Mouse (Mus musculus): ENCODE measurements around the gene Glo1. TPM values are rescaled to one million over a fixed set of nuclear protein-coding genes. Genes with fewer than 3 reads are reported as not detected.
A peak's percentile ranks its signal among the peaks of the same experiment; 100 is the strongest.

Gene Glo1
- polyA plus RNA-seq, 1 experiment, result 181 TPM

DNA sequence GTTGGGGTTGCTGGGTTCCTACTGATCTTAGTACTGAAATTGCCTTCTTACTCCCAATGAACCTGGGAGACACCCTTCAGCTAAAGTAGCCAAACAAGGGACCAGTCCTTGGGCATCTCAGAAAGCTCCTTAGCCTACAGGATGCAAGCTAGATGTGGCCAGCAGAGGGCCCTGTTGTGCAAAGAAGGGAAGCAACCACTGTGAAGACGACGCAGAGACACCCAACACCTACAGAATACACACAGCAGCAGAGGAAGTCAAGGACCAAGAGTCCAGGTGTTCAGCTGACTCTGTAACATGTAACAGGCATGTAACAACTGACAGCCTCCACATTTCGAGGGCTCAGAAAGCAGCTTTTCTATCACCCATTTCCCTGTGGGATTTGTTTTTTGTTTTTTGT is 67.1 kb downstream of the Glo1 start:
- Histone ChIP-seq H3K4me2 (ENCODE audit: low read depth) (no peak overlapping the region), H3K79me2 (ENCODE audit: control insufficient read depth, insufficient read depth) (no peaks in the 10 kb centered on the region), H3K36me3 (ENCODE audit: control insufficient read depth, insufficient read depth) (no peaks in the 10 kb centered on the region), H3K4me3 (no peak overlapping the region), H3K27me3 (ENCODE audit: control insufficient read depth, insufficient read depth, insufficient read length) (no peaks in the 10 kb centered on the region), H3ac (ENCODE audit: control insufficient read depth, insufficient read length) (no peak overlapping the region)
- no peak for TF ChIP-seq MYOD1 (IDR thresholded peaks at IDR 0.05; ENCODE audit: control insufficient read depth in 1 of 3, insufficient read length in 2 of 3, low read depth in 2 of 3)
- TF ChIP-seq POLR2AphosphoS2 (IDR thresholded peaks at IDR 0.05; ENCODE audit: insufficient read length, low read depth), result no peak
- no peak for TF ChIP-seq TCF12 (IDR thresholded peaks at IDR 0.05; ENCODE audit: insufficient read depth, poor library complexity, severe bottlenecking)
- no peak for TF ChIP-seq E2F4 (IDR thresholded peaks at IDR 0.05; ENCODE audit: insufficient read depth)
- no peak for TF ChIP-seq SRF (IDR thresholded peaks at IDR 0.05; ENCODE audit: control insufficient read depth, insufficient read length, low read depth)
- no peak for TF ChIP-seq MYOG (IDR thresholded peaks at IDR 0.05; ENCODE audit: control insufficient read depth in 1 of 3, insufficient read depth in 1 of 3, insufficient read length in 2 of 3, low read depth in 2 of 3)
- no peak for TF ChIP-seq TCF3 (IDR thresholded peaks at IDR 0.05; ENCODE audit: insufficient read length, low read depth)
- no peak for TF ChIP-seq POLR2A (IDR thresholded peaks at IDR 0.05; ENCODE audit: insufficient read length, low read depth)
- TF ChIP-seq REST (IDR thresholded peaks at IDR 0.05; ENCODE audit: insufficient read depth, insufficient read length), result no peak
- no peak for TF ChIP-seq MAX (IDR thresholded peaks at IDR 0.05; ENCODE audit: low read depth)
- TF ChIP-seq USF1 (IDR thresholded peaks at IDR 0.05; ENCODE audit: low read depth), result no peak
- TF ChIP-seq CEBPB (IDR thresholded peaks at IDR 0.05; ENCODE audit: insufficient read depth, poor library complexity, severe bottlenecking), result no peak

DNA sequence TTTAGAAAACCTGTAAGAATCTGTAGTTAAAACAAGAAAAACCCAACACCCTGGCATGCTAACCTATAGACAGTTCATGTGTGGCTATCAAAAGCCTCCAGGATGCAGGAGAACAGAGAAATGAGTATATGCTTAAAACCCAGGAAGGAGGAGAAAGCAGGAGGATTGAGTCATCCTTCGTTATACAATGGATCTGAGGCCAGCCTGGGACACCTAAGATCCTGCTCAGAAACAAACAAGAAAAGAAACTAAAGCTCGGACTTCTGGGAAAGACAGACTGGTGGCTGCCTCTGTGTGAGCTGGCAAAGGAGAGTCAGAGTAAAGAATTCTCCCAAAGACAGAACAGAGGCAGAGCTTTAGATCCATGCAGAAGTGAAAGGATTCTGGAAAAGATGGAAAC is 68.0 kb downstream of the Glo1 start:
- Histone ChIP-seq H3ac (ENCODE audit: control insufficient read depth, insufficient read length) (no peak overlapping the region), H3K36me3 (ENCODE audit: control insufficient read depth, insufficient read depth) (no peaks in the 10 kb centered on the region), H3K4me2 (ENCODE audit: low read depth) (no peak overlapping the region), H3K4me3 (no peak overlapping the region), H3K79me2 (ENCODE audit: control insufficient read depth, insufficient read depth) (no peaks in the 10 kb centered on the region), H3K27me3 (ENCODE audit: control insufficient read depth, insufficient read depth, insufficient read length) (no peaks in the 10 kb centered on the region)
- TF ChIP-seq TCF3 (IDR thresholded peaks at IDR 0.05; ENCODE audit: insufficient read length, low read depth) (no peak), CEBPB (IDR thresholded peaks at IDR 0.05; ENCODE audit: insufficient read depth, poor library complexity, severe bottlenecking) (no peak)

DNA sequence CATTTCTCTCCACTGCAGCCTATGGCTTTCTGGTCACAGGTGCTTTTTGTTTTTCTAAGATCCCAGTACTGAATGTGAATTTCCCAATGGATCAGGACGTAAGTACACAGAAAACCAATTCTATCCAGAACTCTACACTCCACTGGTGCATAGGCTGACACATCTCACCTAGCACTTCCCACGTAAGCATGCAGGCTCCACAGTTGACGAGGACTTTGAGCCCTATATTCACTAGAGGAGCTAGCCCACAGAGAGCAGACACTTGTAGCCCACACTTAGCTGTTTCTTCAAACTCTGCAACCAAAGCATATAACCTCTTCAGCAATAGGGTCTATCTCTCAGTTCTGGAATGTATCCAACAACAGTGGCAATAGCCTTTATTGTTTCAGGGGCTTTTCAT is 70.2 kb downstream of the Glo1 start:
- no peaks in the 10 kb centered on the region for H3K36me3 ChIP-seq (ENCODE audit: control insufficient read depth, insufficient read depth)

DNA sequence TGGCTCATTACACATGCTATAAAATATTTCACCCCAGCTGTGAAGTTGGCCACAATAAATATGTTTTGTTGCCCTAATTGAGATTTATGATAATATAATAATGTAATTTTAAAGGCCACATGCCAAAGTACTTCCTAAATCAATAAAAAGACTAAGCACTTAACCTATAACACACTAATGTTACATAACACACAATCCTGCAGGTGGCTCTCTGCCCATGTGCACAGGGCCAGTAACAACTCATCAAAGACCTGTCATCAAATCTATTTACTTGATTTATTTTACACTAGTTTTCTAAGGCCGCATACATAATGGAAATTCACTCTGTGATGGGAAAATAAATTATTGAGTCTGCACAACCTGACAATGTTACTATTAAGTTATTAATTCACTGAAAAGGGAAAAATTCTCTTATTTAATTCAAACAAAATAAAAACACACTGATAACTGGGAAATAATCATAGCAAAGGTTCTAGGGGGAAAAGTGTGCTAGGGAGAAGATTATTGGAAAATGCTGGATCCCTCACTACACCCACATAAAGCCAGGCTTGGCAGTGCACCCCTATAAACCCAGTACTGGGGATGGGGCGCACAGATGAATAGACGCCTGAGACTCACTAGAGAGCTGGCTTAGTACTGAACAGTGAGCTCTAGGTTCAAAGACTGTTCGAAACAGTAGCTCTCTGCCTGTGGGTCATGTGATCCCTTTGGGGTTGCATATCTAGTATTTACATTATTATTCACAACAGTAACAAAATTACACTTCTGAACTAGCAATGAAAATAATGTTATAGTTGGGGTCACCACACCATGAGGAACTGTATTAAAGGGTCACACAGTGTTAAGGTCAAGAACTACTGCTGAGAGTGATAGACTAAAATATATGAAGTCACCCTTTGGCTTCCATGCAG is 73.4 kb downstream of the Glo1 start:
- H3K4me2 ChIP-seq (ENCODE audit: low read depth), result no peak overlapping the region
- TF ChIP-seq POLR2AphosphoS2 (IDR thresholded peaks at IDR 0.05; ENCODE audit: insufficient read length, low read depth) (no peak), E2F4 (IDR thresholded peaks at IDR 0.05; ENCODE audit: insufficient read depth) (no peak), MYOD1 (IDR thresholded peaks at IDR 0.05; ENCODE audit: control insufficient read depth in 1 of 3, insufficient read length in 2 of 3, low read depth in 2 of 3) (no peak), USF1 (IDR thresholded peaks at IDR 0.05; ENCODE audit: low read depth) (peak; percentile 60), TCF12 (IDR thresholded peaks at IDR 0.05; ENCODE audit: insufficient read depth, poor library complexity, severe bottlenecking) (no peak), SRF (IDR thresholded peaks at IDR 0.05; ENCODE audit: control insufficient read depth, insufficient read length, low read depth) (no peak), MAX (IDR thresholded peaks at IDR 0.05; ENCODE audit: low read depth) (no peak), REST (IDR thresholded peaks at IDR 0.05; ENCODE audit: insufficient read depth, insufficient read length) (no peak), POLR2A (IDR thresholded peaks at IDR 0.05; ENCODE audit: insufficient read length, low read depth) (no peak), TCF3 (IDR thresholded peaks at IDR 0.05; ENCODE audit: insufficient read length, low read depth) (no peak), CEBPB (IDR thresholded peaks at IDR 0.05; ENCODE audit: insufficient read depth, poor library complexity, severe bottlenecking) (0 out of 2 replicates have a peak, but pooled peaks have one; percentile 23), MYOG (IDR thresholded peaks at IDR 0.05; ENCODE audit: control insufficient read depth in 1 of 3, insufficient read depth in 1 of 3, insufficient read length in 2 of 3, low read depth in 2 of 3) (no peak)
- H3K27me3 ChIP-seq (ENCODE audit: control insufficient read depth, insufficient read depth, insufficient read length), result no peaks in the 10 kb centered on the region
- H3K4me3 ChIP-seq, result no peak overlapping the region
- no peaks in the 10 kb centered on the region for H3K79me2 ChIP-seq (ENCODE audit: control insufficient read depth, insufficient read depth)
- no peak overlapping the region for H3ac ChIP-seq (ENCODE audit: control insufficient read depth, insufficient read length)
- no peaks in the 10 kb centered on the region for H3K36me3 ChIP-seq (ENCODE audit: control insufficient read depth, insufficient read depth)

More for the DNA sequence above, 70.2 kb downstream of the Glo1 start:
- Histone ChIP-seq H3K4me2 (ENCODE audit: low read depth) (no peak overlapping the region), H3K79me2 (ENCODE audit: control insufficient read depth, insufficient read depth) (no peaks in the 10 kb centered on the region), H3K27me3 (ENCODE audit: control insufficient read depth, insufficient read depth, insufficient read length) (no peaks in the 10 kb centered on the region), H3K4me3 (no peak overlapping the region), H3ac (ENCODE audit: control insufficient read depth, insufficient read length) (no peak overlapping the region)
- TF ChIP-seq MYOD1 (IDR thresholded peaks at IDR 0.05; ENCODE audit: control insufficient read depth in 1 of 3, insufficient read length in 2 of 3, low read depth in 2 of 3), result no peak
- no peak for TF ChIP-seq TCF3 (IDR thresholded peaks at IDR 0.05; ENCODE audit: insufficient read length, low read depth)
- TF ChIP-seq MAX (IDR thresholded peaks at IDR 0.05; ENCODE audit: low read depth), result no peak
- TF ChIP-seq SRF (IDR thresholded peaks at IDR 0.05; ENCODE audit: control insufficient read depth, insufficient read length, low read depth), result no peak
- TF ChIP-seq USF1 (IDR thresholded peaks at IDR 0.05; ENCODE audit: low read depth), result no peak
- TF ChIP-seq CEBPB (IDR thresholded peaks at IDR 0.05; ENCODE audit: insufficient read depth, poor library complexity, severe bottlenecking), result no peak
- no peak for TF ChIP-seq E2F4 (IDR thresholded peaks at IDR 0.05; ENCODE audit: insufficient read depth)

DNA sequence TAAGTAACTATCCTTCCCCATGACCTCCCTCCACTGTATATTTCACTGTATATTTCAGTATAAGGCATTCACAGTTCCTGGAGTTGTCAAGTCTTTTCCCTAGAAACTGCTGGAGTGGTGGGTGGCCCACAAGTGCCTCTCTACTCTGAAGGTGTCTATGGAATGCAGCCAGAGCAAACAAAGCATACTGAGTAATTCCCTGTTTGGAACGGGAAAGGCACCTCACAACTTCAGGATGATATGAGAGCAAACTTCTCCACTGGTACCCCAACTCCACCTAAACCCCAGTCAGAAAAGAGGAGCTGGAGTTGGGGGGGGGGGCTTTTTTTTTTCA is 75.9 kb downstream of the Glo1 start:
- H3K4me2 ChIP-seq (ENCODE audit: low read depth), result no peak overlapping the region
- H3ac ChIP-seq (ENCODE audit: control insufficient read depth, insufficient read length), result no peak overlapping the region
- H3K36me3 ChIP-seq (ENCODE audit: control insufficient read depth, insufficient read depth), result no peaks in the 10 kb centered on the region
- no peaks in the 10 kb centered on the region for H3K27me3 ChIP-seq (ENCODE audit: control insufficient read depth, insufficient read depth, insufficient read length)
- TF ChIP-seq USF1 (IDR thresholded peaks at IDR 0.05; ENCODE audit: low read depth), result no peak
- no peak for TF ChIP-seq TCF3 (IDR thresholded peaks at IDR 0.05; ENCODE audit: insufficient read length, low read depth)
- no peak for TF ChIP-seq E2F4 (IDR thresholded peaks at IDR 0.05; ENCODE audit: insufficient read depth)
- TF ChIP-seq POLR2AphosphoS2 (IDR thresholded peaks at IDR 0.05; ENCODE audit: insufficient read length, low read depth), result no peak
- no peak for TF ChIP-seq POLR2A (IDR thresholded peaks at IDR 0.05; ENCODE audit: insufficient read length, low read depth)
- TF ChIP-seq MAX (IDR thresholded peaks at IDR 0.05; ENCODE audit: low read depth), result no peak
- no peak for TF ChIP-seq TCF12 (IDR thresholded peaks at IDR 0.05; ENCODE audit: insufficient read depth, poor library complexity, severe bottlenecking)
- no peak for TF ChIP-seq SRF (IDR thresholded peaks at IDR 0.05; ENCODE audit: control insufficient read depth, insufficient read length, low read depth)
- TF ChIP-seq CEBPB (IDR thresholded peaks at IDR 0.05; ENCODE audit: insufficient read depth, poor library complexity, severe bottlenecking), result no peak
- no peak for TF ChIP-seq MYOG (IDR thresholded peaks at IDR 0.05; ENCODE audit: control insufficient read depth in 1 of 3, insufficient read depth in 1 of 3, insufficient read length in 2 of 3, low read depth in 2 of 3)
- TF ChIP-seq MYOD1 (IDR thresholded peaks at IDR 0.05; ENCODE audit: control insufficient read depth in 1 of 3, insufficient read length in 2 of 3, low read depth in 2 of 3), result no peak
- TF ChIP-seq REST (IDR thresholded peaks at IDR 0.05; ENCODE audit: insufficient read depth, insufficient read length), result no peak
- H3K4me3 ChIP-seq, result no peak overlapping the region
- H3K79me2 ChIP-seq (ENCODE audit: control insufficient read depth, insufficient read depth), result no peaks in the 10 kb centered on the region

Measured in myocyte (in vitro differentiated cells).